16 mouse cellular contexts compared by ENCODE assay signal in the genomic region with DNA sequence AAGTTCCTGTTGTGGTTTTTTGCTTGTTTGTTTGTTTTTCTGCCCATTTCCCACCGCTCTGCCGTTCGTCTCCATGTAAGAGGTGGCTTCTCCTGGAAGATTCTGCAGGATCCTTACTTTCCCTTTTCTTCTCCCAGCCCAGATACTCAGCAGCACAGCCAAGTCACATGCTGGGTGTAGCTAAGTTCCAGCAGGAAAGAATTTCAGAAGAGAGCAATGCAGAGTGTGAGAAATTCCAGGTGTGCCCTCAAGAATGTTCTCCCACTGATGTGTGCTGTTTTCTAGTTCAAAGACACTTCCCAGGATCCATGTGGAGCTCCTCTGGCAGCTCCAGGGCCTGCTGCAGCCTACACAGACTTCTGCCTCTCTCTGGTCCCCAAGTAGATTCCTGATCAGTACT. TPM values are rescaled to one million over a fixed set of nuclear protein-coding genes. Genes with fewer than 3 reads are reported as not detected.
DNase-seq lines count a peak whose midpoint lies in the region; ATAC-seq and TF ChIP-seq lines count a peak whose summit lies in the region.
"Had no signal": no experiment of that assay in that cellular context is flagged by ENCODE, and none has a peak within 500 bp of the region (broad histone marks: within the 10 kb centered on the region; RNA-seq: fewer than 3 reads in every experiment).

No protein-coding gene starts in this region.

- TF ChIP-seq CTCF in layer of hippocampus, adult 2 months (conservative IDR thresholded peaks at IDR 0.05), result no peak
- no peak for TF ChIP-seq CTCF in cortical plate, adult 2 months (IDR thresholded peaks at IDR 0.05; ENCODE audit: extremely low read depth, insufficient read depth, low read length)

- H3K4me2 ChIP-seq in heart, embryonic 15.5 days, result no peak overlapping the region
- H3K4me2 ChIP-seq in heart, embryonic 12.5 days, result no peak overlapping the region
- H3K4me2 ChIP-seq: hindbrain, embryonic 13.5 days; midbrain, embryonic 13.5 days had no signal

- no peaks in the 10 kb centered on the region for H3K27me3 ChIP-seq in heart, embryonic 15.5 days
- no peaks in the 10 kb centered on the region for H3K27me3 ChIP-seq in heart, embryonic 12.5 days (replicated peaks)
- H3K27me3 ChIP-seq: hindbrain, embryonic 13.5 days had no signal

- no peaks in the 10 kb centered on the region for H3K9me3 ChIP-seq in heart, embryonic 15.5 days (replicated peaks)
- H3K9me3 ChIP-seq in heart, embryonic 12.5 days (replicated peaks), result no peaks in the 10 kb centered on the region
- H3K9me3 ChIP-seq: hindbrain, embryonic 13.5 days; midbrain, embryonic 13.5 days had no signal

- H3K36me3 ChIP-seq in heart, embryonic 15.5 days, result no peaks in the 10 kb centered on the region
- no peaks in the 10 kb centered on the region for H3K36me3 ChIP-seq in heart, embryonic 12.5 days
- H3K36me3 ChIP-seq: hindbrain, embryonic 13.5 days; midbrain, embryonic 13.5 days had no signal

- 68% methylated on average over 3 of the region's 3 CpGs for WGBS in heart, embryonic 15.5 days
- 67% methylated on average over 3 of the region's 3 CpGs for WGBS in heart, embryonic 12.5 days

- TF ChIP-seq POLR2A in cortical plate, adult 2 months (IDR thresholded peaks at IDR 0.05; ENCODE audit: extremely low read depth, insufficient read depth, low read length), result no peak

- peak overlapping the region; percentile 72 for H3K27ac ChIP-seq in heart, embryonic 15.5 days
- H3K27ac ChIP-seq in heart, embryonic 12.5 days (ENCODE audit: poor library complexity, severe bottlenecking), result no peak overlapping the region
- peak overlapping the region; percentile 98 for H3K27ac ChIP-seq in layer of hippocampus, adult 2 months
- 0 out of 2 replicates have a peak overlapping the region, but pooled peaks have one; percentile 2 for H3K27ac ChIP-seq in cortical plate, adult 2 months (ENCODE audit: insufficient read depth, low read length)
- H3K27ac ChIP-seq: hindbrain, embryonic 13.5 days; macrophage; midbrain, embryonic 13.5 days had no signal

- H3K9ac ChIP-seq in heart, embryonic 15.5 days, result no peak overlapping the region
- no peak overlapping the region for H3K9ac ChIP-seq in heart, embryonic 12.5 days
- H3K9ac ChIP-seq: midbrain, embryonic 13.5 days had no signal

- DNase-seq in layer of hippocampus, adult 2 months (ENCODE audit: low spot score in 2 of 2), result no peak
- DNase-seq in layer of hippocampus, postnatal 14 days (ENCODE audit: low spot score in 2 of 2), result no peak
- DNase-seq in lung, postnatal 10 days, result peak; percentile 10
- DNase-seq in B cell, adult 2 months, result no peak
- DNase-seq: cerebellum, adult 11 months; right cerebral cortex, postnatal 14 days; thymus, adult 18-20 months had no signal

- no peak for ATAC-seq in heart, embryonic 15.5 days (replicated peaks; ENCODE audit: insufficient number of reproducible peaks, insufficient read depth, low FRiP score, low read depth)
- ATAC-seq in heart, embryonic 12.5 days (ENCODE audit: insufficient number of reproducible peaks, low FRiP score), result no peak
- ATAC-seq in CD4-positive, CD25-positive, alpha-beta regulatory T cell, adult 4 months, result no peak
- ATAC-seq: activated CD4-positive, CD25-positive, alpha-beta regulatory T cell, adult 4 months; midbrain, embryonic 13.5 days had no signal

- peaks cover 64% of the 10 kb centered on the region for H3K4me1 ChIP-seq in heart, embryonic 15.5 days (replicated peaks)
- peaks cover 58% of the 10 kb centered on the region for H3K4me1 ChIP-seq in heart, embryonic 12.5 days (replicated peaks)
- H3K4me1 ChIP-seq in cortical plate, adult 2 months (ENCODE audit: control insufficient read depth, insufficient read depth, low read length), result peaks cover 18% of the 10 kb centered on the region

- no peak overlapping the region for H3K4me3 ChIP-seq in heart, embryonic 15.5 days
- no peak overlapping the region for H3K4me3 ChIP-seq in heart, embryonic 12.5 days
- peak overlapping the region; percentile 93 for H3K4me3 ChIP-seq in layer of hippocampus, adult 2 months
- H3K4me3 ChIP-seq in cortical plate, adult 2 months (ENCODE audit: insufficient read depth, low read length), result no peak overlapping the region
- H3K4me3 ChIP-seq: erythroblast, embryonic 14.5 days; hindbrain, embryonic 13.5 days; midbrain, embryonic 13.5 days had no signal

RNA-seq across cellular contexts. Expression of a gene that starts 2.7 kb away (rescaled TPM):
- polyA plus RNA-seq in heart, embryonic 15.5 days (2015; fragmentation: Nextera tagmentation; extraction: Ambion mirVana), result 22.9 and 25.9 TPM in 2 replicates
- polyA plus RNA-seq in heart, embryonic 12.5 days (2016; fragmentation: Nextera tagmentation; extraction: Ambion mirVana), result 26.0 and 27.8 TPM in 2 replicates
- total RNA-seq in layer of hippocampus, adult 2 months (2021), result 100 to 1,000 TPM; 273 to 304 TPM
- 100 to 1,000 TPM; 184 TPM for total RNA-seq in layer of hippocampus, postnatal 14 days (2021)
- polyA plus RNA-seq in cortical plate, adult 2 months (2012; rRNA removed), result 318 and 326 TPM in 2 replicates
- 10 to 100 TPM; 10.2 to 13.9 TPM for polyA plus RNA-seq in CD4-positive, CD25-positive, alpha-beta regulatory T cell, adult 4 months (2017; shearing (Covaris generic))

RNA-seq across cellular contexts. Expression of a gene that starts 53.7 kb away (rescaled TPM):
- polyA plus RNA-seq in heart, embryonic 15.5 days (2015; fragmentation: Nextera tagmentation; extraction: Ambion mirVana), result 15.8 and 17.6 TPM in 2 replicates
- polyA plus RNA-seq in heart, embryonic 12.5 days (2016; fragmentation: Nextera tagmentation; extraction: Ambion mirVana), result 14.6 and 14.7 TPM in 2 replicates
- total RNA-seq in layer of hippocampus, adult 2 months (2021), result 10 to 100 TPM; 28.6 to 38.4 TPM
- 10 to 100 TPM; 24.6 to 31.6 TPM for total RNA-seq in layer of hippocampus, postnatal 14 days (2021)
- 19.9 and 21.0 TPM in 2 replicates for polyA plus RNA-seq in cortical plate, adult 2 months (2012; rRNA removed)
- 10 to 100 TPM; 37.2 to 42.7 TPM for polyA plus RNA-seq in CD4-positive, CD25-positive, alpha-beta regulatory T cell, adult 4 months (2017; shearing (Covaris generic))

RNA-seq across cellular contexts. Expression of a gene that starts 59.6 kb away (rescaled TPM):
- 66.4 and 81.4 TPM in 2 replicates for polyA plus RNA-seq in heart, embryonic 15.5 days (2015; fragmentation: Nextera tagmentation; extraction: Ambion mirVana)
- polyA plus RNA-seq in heart, embryonic 12.5 days (2016; fragmentation: Nextera tagmentation; extraction: Ambion mirVana), result 102 and 106 TPM in 2 replicates
- total RNA-seq in layer of hippocampus, adult 2 months (2021), result 100 to 1,000 TPM; 149 to 162 TPM
- total RNA-seq in layer of hippocampus, postnatal 14 days (2021), result 100 to 1,000 TPM; 161 to 176 TPM
- polyA plus RNA-seq in cortical plate, adult 2 months (2012; rRNA removed), result 151 and 154 TPM in 2 replicates
- 10 to 100 TPM; 43.0 to 54.0 TPM for polyA plus RNA-seq in CD4-positive, CD25-positive, alpha-beta regulatory T cell, adult 4 months (2017; shearing (Covaris generic))

Comparison
In these comparisons a context has a peak if more than half of its experiments do, and no peak if none do; other contexts are left out.
1. RNA of a gene that starts 2.7 kb away (polyA plus RNA-seq): 318 to 326 TPM in cortical plate, adult 2 months; 26.0 to 27.8 TPM in heart, embryonic 12.5 days, 22.9 to 25.9 TPM in heart, embryonic 15.5 days and 10.2 to 13.9 TPM in CD4-positive, CD25-positive, alpha-beta regulatory T cell, adult 4 months; every median in the first group is over 10 times any median in the second.